In the genomic region with DNA sequence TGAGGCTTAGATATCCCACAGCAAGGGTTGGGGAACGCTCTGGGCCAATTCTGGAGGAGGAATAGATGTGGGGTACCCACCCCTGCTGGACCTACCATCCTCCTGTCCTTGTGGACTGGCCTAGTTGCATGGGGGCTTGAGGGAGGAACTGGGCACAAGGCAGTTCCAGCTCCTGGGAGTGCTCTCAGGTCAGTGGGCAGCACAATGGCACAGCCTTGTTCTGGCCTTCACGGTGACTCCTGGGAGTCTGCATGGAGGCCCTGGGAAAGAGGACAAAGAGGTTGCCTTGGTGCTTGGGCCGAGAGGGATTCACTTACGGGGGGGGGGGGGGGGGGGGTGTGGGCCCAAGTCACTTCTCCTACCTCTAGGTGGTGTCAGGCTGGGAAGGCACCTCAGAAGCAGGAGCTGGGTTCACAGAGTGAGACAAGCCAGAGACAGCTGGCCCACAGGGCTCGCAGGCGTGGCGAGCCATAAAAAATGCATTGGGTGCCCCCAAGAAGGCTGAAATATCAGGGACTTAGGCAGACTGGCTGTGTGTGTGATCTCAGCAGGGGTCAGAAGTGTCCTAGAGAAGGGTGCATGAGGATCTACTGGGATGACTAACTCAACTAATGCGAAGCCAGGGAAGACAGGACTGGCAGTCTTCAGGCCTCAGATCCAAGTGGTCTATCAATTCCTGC, we compare ENCODE assay signal across 8 mouse cellular contexts.
DNase-seq lines count a peak whose midpoint lies in the region; ATAC-seq and TF ChIP-seq lines count a peak whose summit lies in the region.

No protein-coding gene starts in this region.

- ATAC-seq in forebrain, embryonic 15.5 days (replicated peaks): no peak
- ATAC-seq in kidney, postnatal 0 days (replicated peaks; ENCODE audit: low FRiP score, low read depth): no peak

- peaks cover 28% of the 10 kb centered on the region for H3K4me1 ChIP-seq in heart, adult 2 months (ENCODE audit: control insufficient read depth, insufficient read depth, low read length)
- H3K4me1 ChIP-seq in bone marrow macrophage, adult 2 months (ENCODE audit: control insufficient read depth, insufficient read depth, low read length): peaks cover 44% of the 10 kb centered on the region
- H3K4me1 ChIP-seq in forebrain, embryonic 15.5 days: peaks cover 86% of the 10 kb centered on the region
- H3K4me1 ChIP-seq in kidney, postnatal 0 days (replicated peaks; ENCODE audit: insufficient read depth, low read length): peaks cover 71% of the 10 kb centered on the region

- H3K27me3 ChIP-seq in heart, adult 2 months (ENCODE audit: control insufficient read depth, insufficient read depth, low read length): no peaks in the 10 kb centered on the region
- no peaks in the 10 kb centered on the region for H3K27me3 ChIP-seq in forebrain, embryonic 15.5 days
- H3K27me3 ChIP-seq in kidney, postnatal 0 days (ENCODE audit: insufficient read depth, low read length): no peaks in the 10 kb centered on the region
- H3K27me3 ChIP-seq in myocyte (ENCODE audit: control insufficient read depth, insufficient read depth, insufficient read length): no peaks in the 10 kb centered on the region

- H3K9ac ChIP-seq in heart, adult 2 months (ENCODE audit: low read depth, low read length): peak overlapping the region; percentile 47
- H3K9ac ChIP-seq in forebrain, embryonic 15.5 days (replicated peaks): peak overlapping the region; percentile 56
- peak overlapping the region; percentile 62 for H3K9ac ChIP-seq in kidney, postnatal 0 days (ENCODE audit: low read depth, low read length)

- intact Hi-C loops in heart, adult 2 months (cut with DNase I): loop anchor here (1.0 to 10.0 kb wide), 4 partner anchors 42 to 247 kb away; a partner anchor contains a TSS

- H3K27ac ChIP-seq in heart, adult 2 months: peak overlapping the region; percentile 98
- peak overlapping the region; percentile 47 for H3K27ac ChIP-seq in bone marrow macrophage, adult 2 months (ENCODE audit: insufficient read depth, low read depth, low read length)
- H3K27ac ChIP-seq in forebrain, embryonic 15.5 days (replicated peaks): peak overlapping the region; percentile 99
- peak overlapping the region; percentile 99 for H3K27ac ChIP-seq in kidney, postnatal 0 days

- H3K79me2 ChIP-seq in heart, adult 2 months (replicated peaks; ENCODE audit: control insufficient read depth, insufficient read depth, low read length): no peaks in the 10 kb centered on the region
- H3K79me2 ChIP-seq in myocyte (ENCODE audit: control insufficient read depth, insufficient read depth): peaks cover 6% of the 10 kb centered on the region

- TF ChIP-seq EP300 in heart, adult 2 months (IDR thresholded peaks at IDR 0.05; ENCODE audit: insufficient read depth, low read depth, low read length): no peak

- peak overlapping the region; percentile 67 for H3K4me2 ChIP-seq in forebrain, embryonic 15.5 days (replicated peaks)
- peak overlapping the region; percentile 35 for H3K4me2 ChIP-seq in kidney, postnatal 0 days (ENCODE audit: low read length)
- H3K4me2 ChIP-seq in myocyte (ENCODE audit: low read depth): peak overlapping the region; percentile 100

- WGBS in heart, adult 2 months: 38% methylated on average over 8 of the region's 8 CpGs
- whole genome bisulfite sequencing in forebrain, embryonic 15.5 days: 10% methylated on average over 8 of the region's 8 CpGs
- 11% methylated on average over 8 of the region's 8 CpGs for WGBS in kidney, postnatal 0 days

- peak; percentile 45 to 65 for DNase-seq in heart, adult 2 months
- no peak for DNase-seq in heart, adult 8-10 months (ENCODE audit: low spot score)
- peak; percentile 48 for DNase-seq in kidney, postnatal 0 days (ENCODE audit: low spot score)
- no peak for DNase-seq in spleen, adult 12 weeks (ENCODE audit: low spot score)
- no peak for DNase-seq in right cerebral cortex, postnatal 4 days

- peak overlapping the region; percentile 29; the same call in 1 of the 2 replicates for H3K4me3 ChIP-seq in heart, adult 2 months
- peak overlapping the region; percentile 20 for H3K4me3 ChIP-seq in bone marrow macrophage, adult 2 months (ENCODE audit: insufficient read depth, low read length)
- peak overlapping the region; percentile 36 for H3K4me3 ChIP-seq in forebrain, embryonic 15.5 days
- H3K4me3 ChIP-seq in kidney, postnatal 0 days (replicated peaks; ENCODE audit: low read depth, low read length): no peak overlapping the region; the same call in 1 of the 2 replicates
- H3K4me3 ChIP-seq in myocyte: peak overlapping the region; percentile 46

- no peaks in the 10 kb centered on the region for H3K9me3 ChIP-seq in forebrain, embryonic 15.5 days
- no peaks in the 10 kb centered on the region for H3K9me3 ChIP-seq in kidney, postnatal 0 days (replicated peaks; ENCODE audit: low read length)

- TF ChIP-seq CTCF in heart, adult 2 months (IDR thresholded peaks at IDR 0.05): peak; percentile 36; the same call in 1 of the 2 replicates
- no peak for TF ChIP-seq CTCF in bone marrow macrophage, adult 2 months (IDR thresholded peaks at IDR 0.05; ENCODE audit: low read depth, low read length)
- 0 out of 2 replicates have a peak, but pooled peaks have one; percentile 23 for TF ChIP-seq CTCF in kidney, postnatal 0 days (IDR thresholded peaks at IDR 0.05; ENCODE audit: low read depth)

- no peak for TF ChIP-seq POLR2A in heart, adult 2 months (IDR thresholded peaks at IDR 0.05; ENCODE audit: insufficient read depth, low read depth, low read length)
- TF ChIP-seq POLR2A in bone marrow macrophage, adult 2 months (IDR thresholded peaks at IDR 0.05; ENCODE audit: borderline replicate concordance, low read depth, low read length): no peak
- TF ChIP-seq POLR2A in myocyte (IDR thresholded peaks at IDR 0.05; ENCODE audit: insufficient read length, low read depth): no peak

- H3ac ChIP-seq in myocyte (ENCODE audit: control insufficient read depth, insufficient read length): peak overlapping the region; percentile 28

- no peaks in the 10 kb centered on the region for H3K36me3 ChIP-seq in heart, adult 2 months (ENCODE audit: control insufficient read depth, insufficient read depth, low read length)
- no peaks in the 10 kb centered on the region for H3K36me3 ChIP-seq in forebrain, embryonic 15.5 days
- H3K36me3 ChIP-seq in kidney, postnatal 0 days (ENCODE audit: insufficient read depth, low read length): no peaks in the 10 kb centered on the region
- no peaks in the 10 kb centered on the region for H3K36me3 ChIP-seq in myocyte (ENCODE audit: control insufficient read depth, insufficient read depth)

TF ChIP-seq in myocyte, 11 proteins besides CTCF, POLR2A, EP300 and RAD21:
- TF ChIP-seq MYOD1 (IDR thresholded peaks at IDR 0.05; ENCODE audit: control insufficient read depth in 1 of 3, insufficient read length in 2 of 3, low read depth in 2 of 3): peak in 2 of 3 experiments; percentile 31 to 87
- TF ChIP-seq POLR2AphosphoS2 (IDR thresholded peaks at IDR 0.05; ENCODE audit: insufficient read length, low read depth): no peak
- no peak for TF ChIP-seq TCF3 (IDR thresholded peaks at IDR 0.05; ENCODE audit: insufficient read length, low read depth)
- TF ChIP-seq MYOG (IDR thresholded peaks at IDR 0.05; ENCODE audit: control insufficient read depth in 1 of 3, insufficient read depth in 1 of 3, insufficient read length in 2 of 3, low read depth in 2 of 3): peak in 1 of 3 experiments; percentile 62
- TF ChIP-seq USF1 (IDR thresholded peaks at IDR 0.05; ENCODE audit: low read depth): no peak
- peak; percentile 34 for TF ChIP-seq MAX (IDR thresholded peaks at IDR 0.05; ENCODE audit: low read depth)
- TF ChIP-seq REST (IDR thresholded peaks at IDR 0.05; ENCODE audit: insufficient read depth, insufficient read length): no peak
- no peak for TF ChIP-seq TCF12 (IDR thresholded peaks at IDR 0.05; ENCODE audit: insufficient read depth, poor library complexity, severe bottlenecking)
- no peak for TF ChIP-seq E2F4 (IDR thresholded peaks at IDR 0.05; ENCODE audit: insufficient read depth)
- TF ChIP-seq CEBPB (IDR thresholded peaks at IDR 0.05; ENCODE audit: insufficient read depth, poor library complexity, severe bottlenecking): no peak
- TF ChIP-seq SRF (IDR thresholded peaks at IDR 0.05; ENCODE audit: control insufficient read depth, insufficient read length, low read depth): no peak

Comparison
In these comparisons a context has a peak if more than half of its experiments do, and no peak if none do; other contexts are left out.
1. DNase-seq: peak in heart, adult 2 months (2 of 2) and kidney, postnatal 0 days (single experiment); none in heart, adult 8-10 months (single experiment), spleen, adult 12 weeks (single experiment) and right cerebral cortex, postnatal 4 days (single experiment).
2. H3K27ac ChIP-seq: peak in every context shown above with its lines; median percentile 99 in forebrain, embryonic 15.5 days; 99 in kidney, postnatal 0 days; 98 in heart, adult 2 months; 47 in bone marrow macrophage, adult 2 months.
3. H3K4me2 ChIP-seq: peak in every context shown above with its lines; median percentile 100 in myocyte; 67 in forebrain, embryonic 15.5 days; 35 in kidney, postnatal 0 days.
4. Peak in every context shown above with its lines, with median percentiles within 50 percentile points of each other: H3K9ac ChIP-seq.